Mouse (Mus musculus): ENCODE results near the gene Bcl11a. TPM values are rescaled to one million over a fixed set of nuclear protein-coding genes. Genes with fewer than 3 reads are reported as not detected.

The Bcl11a gene
- polyA plus RNA-seq, 1 experiment from 2014 or later: 145 TPM

GRCm38 (mm10) chr11:24062495-24063096 is 15.3 kb upstream of the Bcl11a start:
- no peaks in the 10 kb centered on the region for H3K27me3 ChIP-seq (ENCODE audit: control insufficient read depth, insufficient read depth, low read length)
- no peak overlapping the region for H3K9ac ChIP-seq (replicated peaks; ENCODE audit: low read depth, low read length)
- no peaks in the 10 kb centered on the region for H3K9me3 ChIP-seq (ENCODE audit: control insufficient read depth, low read length)
- no peak for ATAC-seq (ENCODE audit: low read depth)
- H3K4me2 ChIP-seq (ENCODE audit: low read depth, low read length): peak overlapping the region; percentile 61; the same call in 1 of the 2 replicates
- no peaks in the 10 kb centered on the region for H3K36me3 ChIP-seq (ENCODE audit: control insufficient read depth, insufficient read depth, low read length)
- peak overlapping the region; percentile 45; the same call in 1 of the 2 replicates for H3K27ac ChIP-seq (ENCODE audit: low read depth, low read length)
- peaks cover 21% of the 10 kb centered on the region for H3K4me1 ChIP-seq (ENCODE audit: control insufficient read depth, insufficient read depth, low read length)
- H3K4me3 ChIP-seq (ENCODE audit: low read depth, low read length): no peak overlapping the region
- WGBS: 17% methylated on average over 9 of the region's 9 CpGs

GRCm38 (mm10) chr11:24064221-24064620 is 13.6 kb upstream of the Bcl11a start:
- no peak overlapping the region for H3K9ac ChIP-seq (replicated peaks; ENCODE audit: low read depth, low read length)
- H3K27me3 ChIP-seq (ENCODE audit: control insufficient read depth, insufficient read depth, low read length): no peaks in the 10 kb centered on the region
- peaks cover 21% of the 10 kb centered on the region for H3K4me1 ChIP-seq (ENCODE audit: control insufficient read depth, insufficient read depth, low read length)
- peak overlapping the region; percentile 55; the same call in 1 of the 2 replicates for H3K27ac ChIP-seq (ENCODE audit: low read depth, low read length)
- ATAC-seq (ENCODE audit: low read depth): no peak
- H3K4me2 ChIP-seq (ENCODE audit: low read depth, low read length): no peak overlapping the region
- no peaks in the 10 kb centered on the region for H3K9me3 ChIP-seq (ENCODE audit: control insufficient read depth, low read length)
- H3K36me3 ChIP-seq (ENCODE audit: control insufficient read depth, insufficient read depth, low read length): no peaks in the 10 kb centered on the region
- H3K4me3 ChIP-seq (ENCODE audit: low read depth, low read length): no peak overlapping the region
- WGBS: 57% methylated on average over 6 of the region's 6 CpGs

- no peaks in the 10 kb centered on the region for H3K36me3 ChIP-seq (ENCODE audit: control insufficient read depth, insufficient read depth, low read length)
- H3K4me2 ChIP-seq (ENCODE audit: low read depth, low read length): no peak overlapping the region
- no peaks in the 10 kb centered on the region for H3K27me3 ChIP-seq (ENCODE audit: control insufficient read depth, insufficient read depth, low read length)
- H3K9me3 ChIP-seq (ENCODE audit: control insufficient read depth, low read length): no peaks in the 10 kb centered on the region
- ATAC-seq (ENCODE audit: low read depth): peak; percentile 73; the same call in 1 of the 2 replicates
- no peak overlapping the region for H3K27ac ChIP-seq (ENCODE audit: low read depth, low read length)
- 34% methylated on average over 4 of the region's 4 CpGs for WGBS
- H3K4me1 ChIP-seq (ENCODE audit: control insufficient read depth, insufficient read depth, low read length): peaks cover 21% of the 10 kb centered on the region
- H3K9ac ChIP-seq (replicated peaks; ENCODE audit: low read depth, low read length): no peak overlapping the region
- H3K4me3 ChIP-seq (ENCODE audit: low read depth, low read length): no peak overlapping the region
Measured at GRCm38 (mm10) chr11:24065313-24065712, 12.5 kb upstream of the Bcl11a start.

GRCm38 (mm10) chr11:24074021-24074591 is 3.8 kb upstream of the Bcl11a start:
- under 1% methylated on average over 18 of the region's 18 CpGs for WGBS
- H3K4me2 ChIP-seq (ENCODE audit: low read depth, low read length): peak overlapping the region; percentile 80
- peak overlapping the region; percentile 98; the same call in 1 of the 2 replicates for H3K9ac ChIP-seq (replicated peaks; ENCODE audit: low read depth, low read length)
- H3K4me1 ChIP-seq (ENCODE audit: control insufficient read depth, insufficient read depth, low read length): 0 out of 2 replicates have a peak, but pooled peaks cover 4% of the 10 kb centered on the region
- H3K27me3 ChIP-seq (ENCODE audit: control insufficient read depth, insufficient read depth, low read length): no peaks in the 10 kb centered on the region
- peak overlapping the region; percentile 99; the same call in 1 of the 2 replicates for H3K27ac ChIP-seq (ENCODE audit: low read depth, low read length)
- 0 out of 2 replicates have a peak, but pooled peaks have one; percentile 29 for ATAC-seq (ENCODE audit: low read depth)
- H3K4me3 ChIP-seq (ENCODE audit: low read depth, low read length): peak overlapping the region; percentile 88
- no peaks in the 10 kb centered on the region for H3K9me3 ChIP-seq (ENCODE audit: control insufficient read depth, low read length)
- no peaks in the 10 kb centered on the region for H3K36me3 ChIP-seq (ENCODE audit: control insufficient read depth, insufficient read depth, low read length)

- no peaks in the 10 kb centered on the region for H3K9me3 ChIP-seq (ENCODE audit: control insufficient read depth, low read length)
- no peaks in the 10 kb centered on the region for H3K36me3 ChIP-seq (ENCODE audit: control insufficient read depth, insufficient read depth, low read length)
- peak within 1 kb of the TSS; percentile 88 for H3K4me3 ChIP-seq (ENCODE audit: low read depth, low read length)
- peak within 1 kb of the TSS; percentile 80 for H3K4me2 ChIP-seq (ENCODE audit: low read depth, low read length)
- no peak for ATAC-seq (ENCODE audit: low read depth)
- peak within 1 kb of the TSS; percentile 99 for H3K27ac ChIP-seq (ENCODE audit: low read depth, low read length)
- 0 out of 2 replicates have a peak, but pooled peaks cover 4% of the 10 kb centered on the region for H3K4me1 ChIP-seq (ENCODE audit: control insufficient read depth, insufficient read depth, low read length)
- no peaks in the 10 kb centered on the region for H3K27me3 ChIP-seq (ENCODE audit: control insufficient read depth, insufficient read depth, low read length)
- 0% methylated on average over 11 of the region's 11 CpGs for WGBS
- H3K9ac ChIP-seq (replicated peaks; ENCODE audit: low read depth, low read length): peak within 1 kb of the TSS; percentile 98
Measured at GRCm38 (mm10) chr11:24074634-24075104, 3.2 kb upstream of the Bcl11a start, which contains the start of gene A830031A19Rik. A830031A19Rik (minus strand) TSS chr11:24075054.

- Histone ChIP-seq H3K4me2 (ENCODE audit: low read depth, low read length) (peak overlapping the region; percentile 80), H3K9me3 (ENCODE audit: control insufficient read depth, low read length) (no peaks in the 10 kb centered on the region), H3K36me3 (ENCODE audit: control insufficient read depth, insufficient read depth, low read length) (no peaks in the 10 kb centered on the region), H3K4me1 (ENCODE audit: control insufficient read depth, insufficient read depth, low read length) (0 out of 2 replicates have a peak, but pooled peaks cover 4% of the 10 kb centered on the region), H3K4me3 (ENCODE audit: low read depth, low read length) (peak overlapping the region; percentile 88), H3K27ac (ENCODE audit: low read depth, low read length) (peak overlapping the region; percentile 99), H3K9ac (replicated peaks; ENCODE audit: low read depth, low read length) (peak overlapping the region; percentile 98), H3K27me3 (ENCODE audit: control insufficient read depth, insufficient read depth, low read length) (no peaks in the 10 kb centered on the region)
- no peak for ATAC-seq (ENCODE audit: low read depth)
- WGBS: 0% methylated on average over 17 of the region's 17 CpGs
Measured at GRCm38 (mm10) chr11:24075486-24076126, 2.2 kb upstream of the Bcl11a start.

- under 1% methylated on average over 31 of the region's 32 CpGs for WGBS
- Histone ChIP-seq H3K4me1 (ENCODE audit: control insufficient read depth, insufficient read depth, low read length) (0 out of 2 replicates have a peak, but pooled peaks cover 4% of the 10 kb centered on the region), H3K36me3 (ENCODE audit: control insufficient read depth, insufficient read depth, low read length) (no peaks in the 10 kb centered on the region), H3K9me3 (ENCODE audit: control insufficient read depth, low read length) (no peaks in the 10 kb centered on the region), H3K27me3 (ENCODE audit: control insufficient read depth, insufficient read depth, low read length) (no peaks in the 10 kb centered on the region), H3K9ac (replicated peaks; ENCODE audit: low read depth, low read length) (peak overlapping the region; percentile 98), H3K4me3 (ENCODE audit: low read depth, low read length) (peak overlapping the region; percentile 88), H3K27ac (ENCODE audit: low read depth, low read length) (peak overlapping the region; percentile 99), H3K4me2 (ENCODE audit: low read depth, low read length) (peak overlapping the region; percentile 80)
- peak; percentile 21 for ATAC-seq (ENCODE audit: low read depth)
Measured at GRCm38 (mm10) chr11:24076127-24076650, 1.7 kb upstream of the Bcl11a start.

- peak overlapping the region; percentile 98 for H3K9ac ChIP-seq (replicated peaks; ENCODE audit: low read depth, low read length)
- no peaks in the 10 kb centered on the region for H3K36me3 ChIP-seq (ENCODE audit: control insufficient read depth, insufficient read depth, low read length)
- peak overlapping the region; percentile 80 for H3K4me2 ChIP-seq (ENCODE audit: low read depth, low read length)
- peak overlapping the region; percentile 88 for H3K4me3 ChIP-seq (ENCODE audit: low read depth, low read length)
- H3K9me3 ChIP-seq (ENCODE audit: control insufficient read depth, low read length): no peaks in the 10 kb centered on the region
- ATAC-seq (ENCODE audit: low read depth): peak; percentile 43
- 0 out of 2 replicates have a peak, but pooled peaks cover 4% of the 10 kb centered on the region for H3K4me1 ChIP-seq (ENCODE audit: control insufficient read depth, insufficient read depth, low read length)
- WGBS: under 1% methylated on average over 59 of the region's 59 CpGs
- H3K27ac ChIP-seq (ENCODE audit: low read depth, low read length): peak overlapping the region; percentile 99
- H3K27me3 ChIP-seq (ENCODE audit: control insufficient read depth, insufficient read depth, low read length): no peaks in the 10 kb centered on the region
Measured at GRCm38 (mm10) chr11:24076821-24077730, 780 bp upstream of the Bcl11a start.

All from neural tube, embryonic 14.5 days (tissue).